In genomic region chr10:110922612-110923011, GRCm38 (mm10) we compare ENCODE assay signal across 10 mouse cellular contexts. TPM values are rescaled to one million over a fixed set of nuclear protein-coding genes. Genes with fewer than 3 reads are reported as not detected.
A peak's percentile ranks its signal among the peaks of the same experiment; 100 is the strongest.
DNase-seq lines count a peak whose midpoint lies in the region; ATAC-seq and TF ChIP-seq lines count a peak whose summit lies in the region.
"Had no signal": no experiment of that assay in that cellular context is flagged by ENCODE, and none has a peak within 500 bp of the region (broad histone marks: within the 10 kb centered on the region; RNA-seq: fewer than 3 reads in every experiment).

No protein-coding gene starts in this region.

- 56% methylated on average over 9 of the region's 9 CpGs for WGBS in heart, embryonic 16.5 days
- 65% methylated on average over 9 of the region's 9 CpGs for WGBS in embryonic facial prominence, embryonic 14.5 days
- 51% methylated on average over 9 of the region's 9 CpGs for WGBS in limb, embryonic 11.5 days

- no peaks in the 10 kb centered on the region for H3K36me3 ChIP-seq in heart, embryonic 16.5 days (ENCODE audit: control insufficient read depth, insufficient read depth)
- H3K36me3 ChIP-seq in E14TG2a.4 (ENCODE audit: insufficient read depth, low read length), result peaks cover 46% of the 10 kb centered on the region
- H3K36me3 ChIP-seq in embryonic facial prominence, embryonic 14.5 days (ENCODE audit: control insufficient read depth, insufficient read depth, low read length), result no peaks in the 10 kb centered on the region
- no peaks in the 10 kb centered on the region for H3K36me3 ChIP-seq in limb, embryonic 11.5 days (ENCODE audit: control insufficient read depth, insufficient read depth, low read length)

- H3K9me3 ChIP-seq in heart, embryonic 16.5 days (replicated peaks; ENCODE audit: control insufficient read depth, low read length), result 0 out of 2 replicates have a peak, but pooled peaks cover 2% of the 10 kb centered on the region
- peaks cover 13% of the 10 kb centered on the region for H3K9me3 ChIP-seq in E14TG2a.4 (ENCODE audit: low read length)
- H3K9me3 ChIP-seq in embryonic facial prominence, embryonic 14.5 days (ENCODE audit: control insufficient read depth, low read length), result no peaks in the 10 kb centered on the region
- no peaks in the 10 kb centered on the region for H3K9me3 ChIP-seq in limb, embryonic 11.5 days (ENCODE audit: control insufficient read depth, low read length)

- H3K4me1 ChIP-seq in heart, embryonic 16.5 days (ENCODE audit: control insufficient read depth, insufficient read depth, low read length), result peaks cover 52% of the 10 kb centered on the region
- peaks cover 79% of the 10 kb centered on the region for H3K4me1 ChIP-seq in E14TG2a.4 (replicated peaks; ENCODE audit: low read depth, low read length)
- H3K4me1 ChIP-seq in embryonic facial prominence, embryonic 14.5 days (ENCODE audit: control insufficient read depth, insufficient read depth, low read length), result peaks cover 52% of the 10 kb centered on the region
- H3K4me1 ChIP-seq in limb, embryonic 11.5 days (ENCODE audit: control insufficient read depth, insufficient read depth, low read length), result peaks cover 9% of the 10 kb centered on the region

- ATAC-seq in heart, embryonic 16.5 days (replicated peaks; ENCODE audit: extremely low read depth, insufficient read depth, low FRiP score), result no peak
- no peak for ATAC-seq in embryonic facial prominence, embryonic 14.5 days (ENCODE audit: low read depth)
- ATAC-seq in limb, embryonic 11.5 days (ENCODE audit: insufficient number of reproducible peaks, low FRiP score, low TSS enrichment, low read depth), result no peak
- ATAC-seq: CD4-positive, CD25-positive, alpha-beta regulatory T cell, adult 4 months had no signal

- no peak for TF ChIP-seq CTCF in E14TG2a.4 (conservative IDR thresholded peaks at IDR 0.05; ENCODE audit: low read length)

- 0 out of 2 replicates have a peak overlapping the region, but pooled peaks have one; percentile 24 for H3K27ac ChIP-seq in heart, embryonic 16.5 days (ENCODE audit: low read length)
- no peak overlapping the region for H3K27ac ChIP-seq in embryonic facial prominence, embryonic 14.5 days (replicated peaks; ENCODE audit: low read depth, low read length)
- H3K27ac ChIP-seq in limb, embryonic 11.5 days (replicated peaks; ENCODE audit: low read depth, low read length), result no peak overlapping the region

- DNase-seq in heart, adult 18-20 months, result no peak
- DNase-seq in embryonic facial prominence, embryonic 14.5 days (ENCODE audit: low spot score), result no peak
- DNase-seq in limb, embryonic 11.5 days (ENCODE audit: low spot score), result no peak
- DNase-seq in testis, postnatal 10 days (ENCODE audit: low spot score), result no peak
- DNase-seq in spleen, adult 18-20 months, result no peak
- DNase-seq in spleen, postnatal 14 days (ENCODE audit: low spot score in 2 of 2), result no peak
- DNase-seq: lung, postnatal 36 days had no signal

- H3K4me2 ChIP-seq in heart, embryonic 16.5 days (ENCODE audit: low read depth, low read length), result peak overlapping the region; percentile 91
- H3K4me2 ChIP-seq in embryonic facial prominence, embryonic 14.5 days (ENCODE audit: low read depth, low read length), result peak overlapping the region; percentile 91
- H3K4me2 ChIP-seq in limb, embryonic 11.5 days (ENCODE audit: low read depth, severe bottlenecking), result peak overlapping the region; percentile 15; the same call in 1 of the 2 replicates

- peak overlapping the region; percentile 93 for H3K4me3 ChIP-seq in heart, embryonic 16.5 days (ENCODE audit: low read length)
- peak overlapping the region; percentile 95 for H3K4me3 ChIP-seq in E14TG2a.4 (replicated peaks; ENCODE audit: low read length)
- peak overlapping the region; percentile 67 for H3K4me3 ChIP-seq in embryonic facial prominence, embryonic 14.5 days (ENCODE audit: low read depth, low read length)
- no peak overlapping the region for H3K4me3 ChIP-seq in limb, embryonic 11.5 days (ENCODE audit: low read depth, low read length)

- no peaks in the 10 kb centered on the region for H3K27me3 ChIP-seq in heart, embryonic 16.5 days (ENCODE audit: control insufficient read depth, insufficient read depth, low read length)
- no peaks in the 10 kb centered on the region for H3K27me3 ChIP-seq in E14TG2a.4 (ENCODE audit: insufficient read depth, low read length)
- H3K27me3 ChIP-seq in embryonic facial prominence, embryonic 14.5 days (replicated peaks; ENCODE audit: control insufficient read depth, insufficient read depth, low read length), result no peaks in the 10 kb centered on the region
- H3K27me3 ChIP-seq in limb, embryonic 11.5 days (ENCODE audit: control insufficient read depth, insufficient read depth, low read length), result no peaks in the 10 kb centered on the region

- peak overlapping the region; percentile 47 for H3K9ac ChIP-seq in heart, embryonic 16.5 days (ENCODE audit: low read length)
- peak overlapping the region; percentile 34; the same call in 1 of the 2 replicates for H3K9ac ChIP-seq in embryonic facial prominence, embryonic 14.5 days (ENCODE audit: low read depth, low read length)
- no peak overlapping the region for H3K9ac ChIP-seq in limb, embryonic 11.5 days (ENCODE audit: low read length)

RNA-seq across cellular contexts. Expression of gene Csrp2, which starts 3.0 kb away (rescaled TPM):
- polyA plus RNA-seq in heart, embryonic 16.5 days (2015; fragmentation: Nextera tagmentation; extraction: Ambion mirVana), result 394 and 432 TPM in 2 replicates
- total RNA-seq in heart, adult 18-20 months (2021), result 10 to 100 TPM; 28.4 to 32.3 TPM
- 165 and 169 TPM in 2 replicates for polyA plus RNA-seq in embryonic facial prominence, embryonic 14.5 days (2014; fragmentation: Nextera tagmentation; extraction: Ambion mirVana)
- 169 and 172 TPM in 2 replicates for polyA plus RNA-seq in limb, embryonic 11.5 days (2014; fragmentation: Nextera tagmentation; extraction: Ambion mirVana)

Comparison
In these comparisons a context has a peak if more than half of its experiments do, and no peak if none do; other contexts are left out.
1. H3K4me2 ChIP-seq: peak in every context shown above with its lines; median percentile 91 in heart, embryonic 16.5 days; 91 in embryonic facial prominence, embryonic 14.5 days; 15 in limb, embryonic 11.5 days.